Mouse (Mus musculus) bone marrow macrophage, adult 2 months (primary cell): ENCODE measurements around the gene Gorasp2. TPM values are rescaled to one million over a fixed set of nuclear protein-coding genes. Genes with fewer than 3 reads are reported as not detected.

Experiments
- H3K27ac ChIP-seq: 2 replicates; pipeline ENCODE4 v1.5.1; 2012; ENCODE audit warnings: low read depth, low read length; ENCODE audit not compliant: insufficient read depth
- H3K4me1 ChIP-seq: 2 replicates; pipeline ENCODE4 v1.6.1; 2012; ENCODE audit warnings: low read length; ENCODE audit not compliant: control insufficient read depth, insufficient read depth
- H3K4me3 ChIP-seq: 2 replicates; pipeline ENCODE4 v1.5.1; 2012; ENCODE audit warnings: mild to moderate bottlenecking, low read length, moderate library complexity; ENCODE audit not compliant: insufficient read depth
- CTCF ChIP-seq: IDR thresholded peaks from 2 replicates; pipeline ENCODE4 v1.5.1; 2012; ENCODE audit warnings: low read depth, mild to moderate bottlenecking, low read length, moderate library complexity
- POLR2A ChIP-seq: IDR thresholded peaks from 2 replicates; pipeline ENCODE4 v1.6.1; 2012; ENCODE audit warnings: mild to moderate bottlenecking, low read depth, low read length, borderline replicate concordance
- polyA plus RNA-seq: library from polyadenylated mRNA; stranded (reverse); fragments of >200 nt; gene quantifications from 2 replicates; pipeline ENCODE4 v1.2.4, GENCODE M21; 2012; ENCODE audit not compliant: missing spikeins, insufficient read depth, insufficient read length

The Gorasp2 gene
- 51.7 and 56.6 TPM in 2 replicates for polyA plus RNA-seq

DNA sequence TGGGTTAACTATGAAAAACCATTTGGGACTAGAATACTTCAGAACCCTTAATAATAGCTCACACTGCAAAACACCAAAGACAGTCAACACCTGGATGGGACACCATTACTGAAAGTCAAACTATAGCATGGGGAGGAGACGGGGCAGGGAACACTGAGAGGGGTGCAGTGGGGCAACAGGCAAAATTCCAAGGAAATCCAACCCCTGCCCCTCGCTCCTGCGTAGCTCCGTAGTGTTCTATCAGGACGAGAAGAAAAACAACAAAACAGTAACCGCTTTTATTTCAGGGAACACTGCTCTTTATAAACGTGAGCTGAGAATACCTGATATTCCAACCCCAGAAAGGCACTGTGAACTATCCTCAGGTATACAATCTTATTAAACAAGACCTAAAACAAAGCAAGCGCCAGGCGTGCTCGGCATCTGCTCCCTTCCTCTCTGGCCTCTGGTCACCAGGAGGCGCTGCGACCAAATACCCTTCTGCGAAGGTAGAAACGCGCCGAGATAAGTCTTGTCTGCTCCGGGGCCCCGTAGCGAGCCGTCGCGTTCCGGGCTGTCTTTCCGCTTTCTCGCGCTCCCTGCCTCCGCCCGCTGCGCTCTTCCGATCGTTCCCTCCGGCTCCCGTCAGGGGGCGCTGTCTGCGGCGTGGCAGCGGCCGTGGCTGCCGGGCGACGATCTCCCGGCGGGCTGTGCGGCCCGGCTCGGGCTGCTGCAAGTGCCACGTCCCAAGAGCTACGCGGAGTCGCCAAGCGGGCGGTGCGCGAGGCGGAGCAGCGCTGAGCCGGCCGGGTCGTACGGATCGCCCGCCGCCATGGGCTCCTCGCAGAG is at the start of gene Gorasp2:
Gene Gorasp2 (plus strand): TSS at position 690 of the 828 bp plus-strand sequence.
- Histone ChIP-seq H3K4me1 (peaks cover 10% of the 10 kb centered on the region), H3K4me3 (peak within 1 kb of the TSS; percentile 97), H3K27ac (peak within 1 kb of the TSS; percentile 55)
- TF ChIP-seq POLR2A: no peak
- TF ChIP-seq CTCF: peak; percentile 62

DNA sequence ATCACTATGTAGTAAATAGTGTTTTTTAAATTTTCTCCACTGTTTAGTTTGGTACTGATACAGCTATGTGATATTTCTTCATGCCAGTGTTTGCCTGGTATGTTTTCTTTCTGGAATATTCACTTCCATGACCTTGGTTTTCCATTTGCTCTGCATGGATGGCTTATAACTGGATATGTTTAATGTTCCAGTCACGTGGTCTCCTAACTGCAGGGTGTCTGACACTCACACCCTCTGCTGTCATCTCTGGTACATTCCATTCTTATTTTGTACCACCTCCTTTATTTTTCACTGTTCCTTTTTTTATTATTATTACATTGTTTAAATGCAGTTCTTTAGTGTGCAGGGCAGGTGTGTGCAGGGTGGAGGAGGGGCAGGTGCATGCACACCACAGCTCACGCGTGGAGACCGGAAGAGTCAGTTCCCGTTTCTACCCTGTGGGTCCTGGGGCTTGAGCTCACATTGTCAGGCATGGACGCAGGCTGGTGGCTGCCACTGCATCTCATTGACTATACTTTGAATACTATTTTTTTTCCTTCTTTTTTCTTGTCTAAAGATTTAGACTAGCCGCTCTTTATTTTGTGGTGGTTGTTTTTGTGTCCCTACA is 46.5 kb upstream of the Gorasp2 start:
- H3K27ac ChIP-seq: no peak overlapping the region
- TF ChIP-seq CTCF (no peak), POLR2A (no peak)
- no peaks in the 10 kb centered on the region for H3K4me1 ChIP-seq
- no peak overlapping the region for H3K4me3 ChIP-seq

- Histone ChIP-seq H3K4me3 (no peak overlapping the region), H3K27ac (no peak overlapping the region), H3K4me1 (no peaks in the 10 kb centered on the region)
- TF ChIP-seq POLR2A: no peak
- TF ChIP-seq CTCF: no peak
Observed at GRCm38 (mm10) chr2:70616076-70616475, 45.3 kb upstream of the Gorasp2 start.

GRCm38 (mm10) chr2:70616617-70617016 is 44.8 kb upstream of the Gorasp2 start:
- Histone ChIP-seq H3K27ac (no peak overlapping the region), H3K4me1 (no peaks in the 10 kb centered on the region), H3K4me3 (no peak overlapping the region)
- no peak for TF ChIP-seq CTCF
- no peak for TF ChIP-seq POLR2A

- Histone ChIP-seq H3K27ac (no peak overlapping the region), H3K4me3 (no peak overlapping the region), H3K4me1 (peaks cover 2% of the 10 kb centered on the region; the same call in 1 of the 2 replicates)
- TF ChIP-seq POLR2A: no peak
- TF ChIP-seq CTCF: peak; percentile 42; the same call in 1 of the 2 replicates
Observed at GRCm38 (mm10) chr2:70619232-70619835, 42.0 kb upstream of the Gorasp2 start.

DNA sequence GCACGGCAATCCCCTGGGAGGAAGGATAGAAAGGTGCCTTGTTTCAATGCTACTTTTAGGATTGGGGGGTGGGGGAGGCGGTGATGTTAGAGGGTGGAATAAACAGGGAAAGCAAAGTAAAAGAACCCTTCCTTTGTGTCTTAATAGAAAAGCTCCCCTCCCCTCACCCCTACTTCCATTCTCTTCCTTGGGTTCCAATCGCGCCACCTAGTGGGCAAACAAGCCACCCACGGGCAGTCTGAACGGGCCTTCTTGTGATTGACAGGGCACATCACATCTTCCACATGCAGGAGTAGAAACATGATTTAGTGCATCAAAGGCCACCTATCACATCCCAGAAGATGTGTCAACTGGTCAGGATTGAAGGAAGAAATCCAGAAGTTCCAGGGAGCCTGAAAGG is 41.2 kb upstream of the Gorasp2 start:
- no peak for TF ChIP-seq POLR2A
- peak; percentile 30; the same call in 1 of the 2 replicates for TF ChIP-seq CTCF
- no peak overlapping the region for H3K27ac ChIP-seq

DNA sequence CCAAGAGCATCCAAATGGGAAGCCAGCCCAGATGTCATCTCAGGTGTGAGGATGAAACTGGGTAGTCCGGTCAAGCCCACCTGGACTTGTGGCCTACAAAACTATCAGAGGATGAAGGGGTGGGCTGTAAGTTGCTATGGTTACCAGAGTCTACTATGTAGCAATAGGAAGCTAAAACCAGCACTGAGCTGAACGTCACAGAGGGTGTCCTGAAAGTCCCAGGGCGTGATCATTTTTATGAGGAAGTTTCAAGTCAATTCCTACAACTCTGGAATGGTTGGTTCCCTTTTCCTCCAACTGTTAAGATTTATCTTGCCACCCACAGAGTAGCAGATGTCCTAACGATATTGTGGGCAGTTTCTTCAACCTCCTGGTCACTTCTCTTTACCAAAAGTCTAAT is 39.1 kb upstream of the Gorasp2 start:
- Histone ChIP-seq H3K27ac (no peak overlapping the region), H3K4me1 (peaks cover 2% of the 10 kb centered on the region; the same call in 1 of the 2 replicates), H3K4me3 (no peak overlapping the region)
- TF ChIP-seq POLR2A (no peak), CTCF (no peak)

More for the DNA sequence above, 41.2 kb upstream of the Gorasp2 start:
- H3K4me3 ChIP-seq: no peak overlapping the region
- H3K4me1 ChIP-seq: peaks cover 2% of the 10 kb centered on the region; the same call in 1 of the 2 replicates

DNA sequence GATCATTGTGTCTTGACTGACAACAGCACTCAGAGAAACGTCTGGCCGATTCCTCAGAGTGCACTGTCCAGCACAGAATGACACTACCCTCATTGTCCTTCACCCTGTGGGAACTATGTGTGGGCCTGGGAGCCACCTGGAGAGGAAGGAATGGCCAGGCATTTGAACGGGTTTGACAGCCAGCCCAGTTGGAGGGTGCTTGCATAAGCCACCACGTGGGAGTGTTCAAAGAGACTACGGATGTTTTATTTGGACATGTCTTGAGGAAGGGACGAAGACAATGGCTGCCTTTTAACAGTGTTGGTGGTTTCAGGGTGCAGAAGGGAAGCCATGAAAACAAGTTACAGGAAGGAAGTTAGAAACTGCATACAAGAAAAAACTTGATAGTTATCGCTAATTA is 35.6 kb upstream of the Gorasp2 start:
- no peak for TF ChIP-seq CTCF
- Histone ChIP-seq H3K4me1 (peaks cover 2% of the 10 kb centered on the region; the same call in 1 of the 2 replicates), H3K4me3 (no peak overlapping the region), H3K27ac (no peak overlapping the region)

DNA sequence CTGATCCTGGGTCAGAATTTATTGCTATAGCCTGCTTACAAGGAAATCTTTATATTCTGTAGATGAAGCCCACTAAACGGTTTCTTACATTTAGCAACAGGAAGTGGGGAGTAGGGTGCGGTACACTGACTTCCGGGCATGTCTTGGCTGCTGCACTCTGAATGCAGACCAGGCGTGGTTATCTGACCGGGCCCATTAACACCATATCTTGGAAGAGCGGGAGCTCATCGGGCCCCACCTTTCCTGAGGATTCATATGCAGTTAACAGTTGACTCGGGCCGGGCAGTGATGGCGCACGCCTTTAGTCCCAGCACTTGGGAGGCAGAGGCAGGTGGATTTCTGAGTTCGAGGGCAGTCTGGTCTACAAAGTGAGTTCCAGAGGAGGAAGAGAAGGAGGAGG is 33.0 kb upstream of the Gorasp2 start:
- no peak for TF ChIP-seq CTCF
- Histone ChIP-seq H3K4me1 (no peaks in the 10 kb centered on the region), H3K4me3 (no peak overlapping the region), H3K27ac (no peak overlapping the region)

DNA sequence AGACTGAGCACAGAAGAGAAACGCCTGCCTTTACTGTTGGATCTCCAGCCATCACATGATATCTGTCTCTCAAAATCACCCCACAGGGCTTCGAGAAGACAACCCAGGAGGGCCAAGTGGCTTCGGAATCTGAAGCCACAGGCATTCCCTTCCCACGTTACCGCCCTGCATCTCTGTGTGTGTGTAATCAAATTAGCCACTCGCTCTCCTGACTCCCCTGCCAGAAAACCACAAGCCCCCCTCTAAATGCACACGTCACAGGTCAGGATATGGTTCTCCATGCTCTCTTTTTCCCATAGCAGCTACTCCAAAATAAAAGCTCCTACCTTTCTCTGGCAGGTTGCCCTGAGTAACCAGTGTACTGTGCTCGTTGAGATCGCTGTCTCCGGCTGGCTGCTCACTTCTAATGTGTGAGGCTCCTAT is 32.0 kb upstream of the Gorasp2 start:
- Histone ChIP-seq H3K27ac (no peak overlapping the region), H3K4me1 (no peaks in the 10 kb centered on the region), H3K4me3 (no peak overlapping the region)
- TF ChIP-seq POLR2A (no peak), CTCF (no peak)
